Mouse (Mus musculus) intestine, embryonic 15.5 days (tissue): ENCODE measurements at regions not wholly inside any gene's neighbourhood (a gene's known extent, or its start where the extent isn't known, plus 50 kb on each side); places are given as distances from the start of the nearest gene placed in this dataset.

Source experiments
- ATAC-seq: fragments of 200-750 bp; cut with Nextera tagmentation; 2 replicates; pipeline ENCODE4 v1.8.0; 2017; ENCODE audit warnings: moderate TSS enrichment, moderate library complexity
- H3K27ac ChIP-seq: fragments of 300-500 bp; sonication (generic); 2 replicates; pipeline ENCODE4 v1.5.1; 2015; ENCODE audit warnings: mild to moderate bottlenecking, inconsistent platforms
- H3K27me3 ChIP-seq: fragments of 300-500 bp; sonication (generic); replicated peaks from 2 replicates; pipeline ENCODE4 v1.6.1; 2015; ENCODE audit warnings: inconsistent platforms
- H3K36me3 ChIP-seq: fragments of 300-500 bp; sonication (generic); 2 replicates; pipeline ENCODE4 v1.6.1; 2015; ENCODE audit warnings: inconsistent platforms
- H3K4me1 ChIP-seq: fragments of 300-500 bp; sonication (generic); replicated peaks from 2 replicates; pipeline ENCODE4 v1.6.1; 2015; ENCODE audit warnings: inconsistent platforms
- H3K4me2 ChIP-seq: fragments of 300-500 bp; sonication (generic); replicated peaks from 2 replicates; pipeline ENCODE4 v1.6.1; 2015; ENCODE audit warnings: mild to moderate bottlenecking, inconsistent platforms
- H3K4me3 ChIP-seq: fragments of 300-500 bp; sonication (generic); replicated peaks from 2 replicates; pipeline ENCODE4 v1.5.1; 2015; ENCODE audit warnings: inconsistent platforms
- H3K9ac ChIP-seq: fragments of 300-500 bp; sonication (generic); 2 replicates; pipeline ENCODE4 v1.6.1; 2015; ENCODE audit warnings: inconsistent platforms
- H3K9me3 ChIP-seq: fragments of 300-500 bp; sonication (generic); 2 replicates; pipeline ENCODE4 v1.6.1; 2016; ENCODE audit warnings: inconsistent platforms
- WGBS: fragments of 180-500 bp; shearing (Covaris S2); methylation state at CpG from one replicate; pipeline ENCODE4 v1.1.7; 2015; 5-methylcytosine and 5-hydroxymethylcytosine counted together

DNA sequence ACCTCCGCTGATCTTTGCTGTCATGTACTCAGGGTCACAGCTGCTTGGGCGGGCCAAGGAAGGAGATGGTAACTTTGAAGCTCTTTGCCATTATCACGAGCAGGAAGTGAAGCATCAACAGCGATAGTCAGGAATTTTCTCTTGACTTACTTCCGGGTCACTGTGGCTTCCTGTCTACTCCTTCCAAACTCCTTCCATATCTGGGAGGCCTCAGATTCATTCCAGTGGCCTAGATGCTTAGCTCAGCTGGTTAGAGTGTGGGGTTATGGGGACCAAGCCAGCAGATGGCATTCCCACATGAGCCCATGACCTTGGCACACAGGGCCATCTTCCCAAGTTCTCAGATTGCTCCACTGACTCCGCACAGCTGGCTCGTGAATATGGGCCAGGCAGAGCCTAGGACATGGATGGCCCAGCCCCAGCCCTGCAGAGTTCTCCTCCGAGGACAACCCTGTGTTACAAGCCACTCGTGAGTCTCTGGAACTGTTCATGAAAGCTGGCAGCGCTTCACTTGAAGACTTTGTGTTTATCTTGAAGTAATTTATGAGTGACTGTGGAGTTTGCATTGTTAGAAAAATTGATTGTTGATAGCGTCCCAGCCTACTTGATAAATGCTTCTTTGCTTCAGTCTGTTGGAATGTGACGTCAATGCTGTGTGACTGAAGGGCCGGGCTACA is 133.2 kb downstream of the Slc30a10 start:
- no peak overlapping the region for H3K27ac ChIP-seq
- 54% methylated on average over 13 of the region's 13 CpGs for WGBS
- no peak for ATAC-seq

DNA sequence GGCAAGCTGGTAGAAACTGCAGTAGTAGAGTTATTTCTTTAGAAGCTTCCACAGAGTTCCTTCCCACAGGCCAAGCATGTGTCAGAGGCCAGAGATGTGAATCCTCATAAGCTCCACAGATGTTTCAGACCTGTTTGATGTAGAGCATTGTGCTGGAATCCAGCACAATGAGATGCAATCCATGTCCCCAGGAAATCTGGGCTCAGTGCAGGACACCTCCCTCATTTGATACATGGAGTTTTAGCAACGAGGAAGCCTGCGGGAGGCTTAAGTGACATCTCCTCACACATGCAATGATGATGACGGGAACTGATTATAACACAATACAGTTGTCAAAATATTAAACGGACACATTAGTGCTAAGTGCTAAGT is 133.7 kb downstream of the Slc30a10 start:
- 76% methylated on average over 4 of the region's 4 CpGs for WGBS
- H3K4me3 ChIP-seq = no peak overlapping the region
- no peak overlapping the region for H3K4me2 ChIP-seq
- 0 out of 2 replicates have a peak, but pooled peaks cover 2% of the 10 kb centered on the region for H3K4me1 ChIP-seq
- no peak for ATAC-seq
- H3K27ac ChIP-seq = no peak overlapping the region
- H3K9ac ChIP-seq = no peak overlapping the region
- H3K36me3 ChIP-seq = no peaks in the 10 kb centered on the region
- no peaks in the 10 kb centered on the region for H3K9me3 ChIP-seq
- no peaks in the 10 kb centered on the region for H3K27me3 ChIP-seq

More for the DNA sequence above, 133.2 kb downstream of the Slc30a10 start:
- Histone ChIP-seq H3K4me3 (no peak overlapping the region), H3K9me3 (no peaks in the 10 kb centered on the region), H3K27me3 (no peaks in the 10 kb centered on the region), H3K4me2 (no peak overlapping the region), H3K36me3 (no peaks in the 10 kb centered on the region), H3K4me1 (0 out of 2 replicates have a peak, but pooled peaks cover 2% of the 10 kb centered on the region), H3K9ac (no peak overlapping the region)

DNA sequence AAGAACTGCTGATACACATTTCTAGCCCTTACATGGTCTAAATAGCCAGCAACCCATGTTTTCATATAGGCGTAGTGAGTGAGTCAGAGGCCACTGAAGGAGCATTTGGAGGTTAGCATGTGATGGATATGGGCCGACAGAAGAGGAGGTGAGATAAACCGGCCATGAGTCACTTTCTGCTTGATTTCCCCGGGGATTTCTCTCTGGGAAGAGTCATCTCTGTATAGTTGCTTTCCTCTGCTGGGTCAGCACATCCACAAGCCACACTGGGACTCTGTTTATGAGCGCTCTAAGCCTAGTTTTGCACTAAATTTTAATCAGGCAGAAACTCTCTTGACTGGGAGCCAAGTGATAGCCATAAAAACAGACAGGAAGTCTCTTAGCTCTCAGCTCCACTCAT is 142.2 kb downstream of the Slc30a10 start:
- H3K27ac ChIP-seq = no peak overlapping the region
- 77% methylated on average over 5 of the region's 5 CpGs for WGBS
- no peaks in the 10 kb centered on the region for H3K4me1 ChIP-seq
- H3K9ac ChIP-seq = no peak overlapping the region
- no peaks in the 10 kb centered on the region for H3K9me3 ChIP-seq
- ATAC-seq = no peak
- no peak overlapping the region for H3K4me3 ChIP-seq
- no peak overlapping the region for H3K4me2 ChIP-seq
- no peaks in the 10 kb centered on the region for H3K27me3 ChIP-seq
- no peaks in the 10 kb centered on the region for H3K36me3 ChIP-seq

DNA sequence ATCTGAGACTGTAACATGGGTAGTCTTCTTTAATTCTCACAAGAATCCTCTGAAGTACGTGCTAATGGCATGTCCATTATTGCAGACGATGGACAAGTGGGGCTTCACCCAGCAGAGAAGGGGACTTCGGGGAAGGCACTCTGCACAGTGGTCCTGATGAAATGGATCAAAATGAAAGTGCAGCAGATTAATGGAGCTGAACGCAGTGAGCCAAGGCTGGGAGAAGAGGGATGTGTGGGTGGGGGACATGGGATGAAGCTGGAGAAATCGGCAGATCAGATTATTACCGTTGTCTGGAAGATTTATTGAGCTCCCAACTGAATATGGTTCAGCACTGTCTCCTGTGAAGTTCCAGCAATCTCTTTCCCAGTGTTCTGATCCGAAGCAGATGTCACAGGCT is 143.9 kb downstream of the Slc30a10 start:
- Histone ChIP-seq H3K4me3 (no peak overlapping the region), H3K4me1 (no peaks in the 10 kb centered on the region), H3K9ac (no peak overlapping the region), H3K36me3 (no peaks in the 10 kb centered on the region), H3K27ac (no peak overlapping the region), H3K27me3 (no peaks in the 10 kb centered on the region), H3K4me2 (no peak overlapping the region), H3K9me3 (no peaks in the 10 kb centered on the region)
- 80% methylated on average over 7 of the region's 7 CpGs for WGBS
- no peak for ATAC-seq

DNA sequence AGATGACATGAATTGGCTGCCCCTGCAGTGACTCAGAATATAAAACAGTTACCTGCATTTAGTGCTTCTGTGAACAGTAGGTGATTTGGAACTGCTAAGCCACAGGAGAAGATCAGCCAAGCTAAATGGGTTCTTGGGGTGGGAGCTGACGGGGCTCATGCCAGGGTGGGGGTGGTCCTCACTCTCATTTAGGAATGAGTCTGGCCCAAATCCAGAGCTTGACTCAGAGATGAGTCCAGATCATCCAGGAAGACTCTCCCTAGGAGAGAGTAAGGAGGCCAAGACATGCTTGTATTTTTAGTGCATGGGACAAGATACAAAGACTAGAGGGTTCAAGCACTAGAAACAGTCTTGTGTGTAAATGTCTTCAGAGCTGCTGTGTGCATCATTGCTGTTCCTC is 146.5 kb downstream of the Slc30a10 start:
- Histone ChIP-seq H3K27me3 (no peaks in the 10 kb centered on the region), H3K4me2 (no peak overlapping the region), H3K27ac (no peak overlapping the region), H3K4me1 (no peaks in the 10 kb centered on the region), H3K9me3 (no peaks in the 10 kb centered on the region), H3K4me3 (no peak overlapping the region), H3K36me3 (no peaks in the 10 kb centered on the region), H3K9ac (no peak overlapping the region)
- 71% methylated on average over 1 of the region's 1 CpGs for WGBS
- ATAC-seq = no peak

DNA sequence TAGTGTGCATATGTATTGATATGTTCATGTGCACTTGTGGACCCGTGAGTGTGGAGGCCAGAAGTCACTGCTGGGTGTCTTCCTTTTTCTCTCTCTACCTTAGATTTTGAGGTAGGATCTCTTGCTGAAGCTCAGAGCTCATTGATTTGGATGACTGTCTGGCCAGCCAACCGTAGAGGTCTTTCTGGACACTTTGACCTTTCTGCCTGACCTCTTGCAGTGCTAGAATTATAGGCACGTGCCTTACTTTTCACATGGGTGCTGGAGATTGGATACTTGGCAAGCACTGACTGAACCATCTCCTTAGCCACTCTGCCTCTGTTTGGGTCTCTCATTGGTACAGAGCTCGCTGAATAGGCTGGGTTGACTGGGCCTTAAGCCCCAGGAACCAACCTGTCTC is 151.3 kb downstream of the Slc30a10 start:
- no peaks in the 10 kb centered on the region for H3K9me3 ChIP-seq
- H3K36me3 ChIP-seq = no peaks in the 10 kb centered on the region
- H3K27ac ChIP-seq = no peak overlapping the region
- H3K4me3 ChIP-seq = no peak overlapping the region
- WGBS = 89% methylated on average over 4 of the region's 4 CpGs
- no peaks in the 10 kb centered on the region for H3K4me1 ChIP-seq
- H3K9ac ChIP-seq = no peak overlapping the region
- no peaks in the 10 kb centered on the region for H3K27me3 ChIP-seq
- ATAC-seq = no peak
- no peak overlapping the region for H3K4me2 ChIP-seq

GRCm38 (mm10) chr1:185607611-185608010 is 153.0 kb downstream of the Slc30a10 start:
- no peaks in the 10 kb centered on the region for H3K4me1 ChIP-seq
- ATAC-seq = no peak
- H3K36me3 ChIP-seq = no peaks in the 10 kb centered on the region
- no peak overlapping the region for H3K4me2 ChIP-seq
- no peaks in the 10 kb centered on the region for H3K9me3 ChIP-seq
- 86% methylated on average over 5 of the region's 5 CpGs for WGBS
- H3K4me3 ChIP-seq = no peak overlapping the region
- no peak overlapping the region for H3K9ac ChIP-seq
- no peak overlapping the region for H3K27ac ChIP-seq
- no peaks in the 10 kb centered on the region for H3K27me3 ChIP-seq

GRCm38 (mm10) chr1:185608440-185608839 is 153.8 kb downstream of the Slc30a10 start:
- H3K27me3 ChIP-seq = no peaks in the 10 kb centered on the region
- no peak for ATAC-seq
- no peaks in the 10 kb centered on the region for H3K9me3 ChIP-seq
- no peak overlapping the region for H3K4me2 ChIP-seq
- WGBS = 78% methylated on average over 3 of the region's 3 CpGs
- no peaks in the 10 kb centered on the region for H3K4me1 ChIP-seq
- no peak overlapping the region for H3K27ac ChIP-seq
- H3K4me3 ChIP-seq = no peak overlapping the region
- H3K36me3 ChIP-seq = no peaks in the 10 kb centered on the region
- H3K9ac ChIP-seq = no peak overlapping the region

DNA sequence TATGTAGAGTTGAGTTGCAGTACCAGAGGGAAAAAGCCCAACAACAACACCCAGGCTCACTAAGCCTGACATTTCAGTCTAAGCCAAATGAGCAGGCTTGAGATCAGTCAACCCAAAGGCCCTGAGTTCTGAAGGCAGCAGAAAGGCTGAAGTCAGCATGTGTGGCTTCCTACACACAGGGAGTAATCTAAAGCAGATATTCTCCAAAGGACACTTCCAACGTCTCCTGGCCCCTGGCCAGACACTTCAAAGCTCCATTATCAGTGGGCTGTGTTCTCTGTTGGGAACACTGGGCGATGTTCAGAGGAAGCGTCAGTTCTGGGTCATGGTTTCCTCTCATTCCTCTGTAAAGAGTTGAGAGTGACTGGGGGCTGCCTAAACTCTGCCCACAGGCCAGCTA is 155.9 kb downstream of the Slc30a10 start:
- no peak overlapping the region for H3K4me2 ChIP-seq
- H3K36me3 ChIP-seq = no peaks in the 10 kb centered on the region
- no peak overlapping the region for H3K9ac ChIP-seq
- ATAC-seq = no peak
- no peak overlapping the region for H3K4me3 ChIP-seq
- WGBS = 42% methylated on average over 3 of the region's 3 CpGs
- no peaks in the 10 kb centered on the region for H3K4me1 ChIP-seq
- H3K9me3 ChIP-seq = no peaks in the 10 kb centered on the region
- H3K27me3 ChIP-seq = no peaks in the 10 kb centered on the region
- H3K27ac ChIP-seq = no peak overlapping the region

DNA sequence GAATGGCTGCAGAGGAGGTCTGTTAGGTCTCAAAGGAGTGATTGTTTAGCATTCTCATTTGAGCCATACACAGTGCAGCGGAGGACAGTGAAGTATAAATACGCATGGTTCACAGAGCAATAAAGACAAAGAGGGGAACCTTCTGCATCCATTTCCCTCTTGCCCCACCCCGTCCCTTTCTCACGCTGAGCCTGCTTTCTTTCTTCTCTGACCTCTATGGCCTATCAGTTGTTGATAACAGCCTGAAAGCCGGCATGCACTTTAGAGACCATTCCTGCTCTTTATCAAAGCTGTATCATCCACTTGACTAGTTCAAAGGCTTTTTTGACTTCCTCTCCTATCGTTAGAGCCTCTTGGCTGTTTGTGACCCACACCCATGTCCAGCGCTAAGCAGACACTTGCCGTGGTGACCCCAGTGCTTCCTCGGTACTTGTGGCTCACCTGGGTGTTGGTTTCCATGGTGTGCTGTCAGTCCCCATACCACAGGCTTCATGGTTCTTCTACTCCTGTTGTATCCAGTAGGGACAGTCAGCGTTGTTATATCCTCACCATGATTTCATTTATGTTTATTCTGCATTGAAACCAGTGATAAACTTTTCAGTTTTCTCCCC is 161.3 kb downstream of the Slc30a10 start:
- WGBS = 12% methylated on average over 10 of the region's 10 CpGs
- Histone ChIP-seq H3K9ac (no peak overlapping the region), H3K27ac (no peak overlapping the region), H3K4me1 (no peaks in the 10 kb centered on the region), H3K36me3 (no peaks in the 10 kb centered on the region), H3K4me2 (no peak overlapping the region), H3K27me3 (no peaks in the 10 kb centered on the region), H3K4me3 (no peak overlapping the region), H3K9me3 (no peaks in the 10 kb centered on the region)
- ATAC-seq = peak; percentile 84

DNA sequence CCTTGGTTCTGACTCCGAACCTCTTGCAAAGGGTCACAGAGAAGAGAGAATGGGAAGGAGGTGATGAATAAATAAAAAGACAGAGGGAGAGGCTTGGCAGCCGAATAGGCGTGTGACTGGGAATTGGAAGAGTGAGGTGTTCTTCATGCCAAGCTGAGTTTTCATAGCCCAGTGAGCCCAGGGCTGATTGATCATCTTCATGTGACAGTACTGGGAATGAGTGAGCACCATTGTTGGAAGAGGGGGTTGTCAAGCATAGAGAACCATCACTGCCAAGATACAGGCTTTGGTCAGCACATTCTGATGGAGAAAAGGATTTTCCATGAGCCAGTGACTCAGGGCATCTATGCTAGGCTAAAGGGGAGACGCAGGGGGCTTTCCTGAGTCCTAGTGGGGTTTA is 163.0 kb downstream of the Slc30a10 start:
- H3K9ac ChIP-seq = no peak overlapping the region
- H3K27me3 ChIP-seq = no peaks in the 10 kb centered on the region
- H3K4me2 ChIP-seq = no peak overlapping the region
- no peak for ATAC-seq
- no peak overlapping the region for H3K4me3 ChIP-seq
- no peak overlapping the region for H3K27ac ChIP-seq
- no peaks in the 10 kb centered on the region for H3K9me3 ChIP-seq
- H3K36me3 ChIP-seq = no peaks in the 10 kb centered on the region
- 89% methylated on average over 4 of the region's 4 CpGs for WGBS
- H3K4me1 ChIP-seq = no peaks in the 10 kb centered on the region

DNA sequence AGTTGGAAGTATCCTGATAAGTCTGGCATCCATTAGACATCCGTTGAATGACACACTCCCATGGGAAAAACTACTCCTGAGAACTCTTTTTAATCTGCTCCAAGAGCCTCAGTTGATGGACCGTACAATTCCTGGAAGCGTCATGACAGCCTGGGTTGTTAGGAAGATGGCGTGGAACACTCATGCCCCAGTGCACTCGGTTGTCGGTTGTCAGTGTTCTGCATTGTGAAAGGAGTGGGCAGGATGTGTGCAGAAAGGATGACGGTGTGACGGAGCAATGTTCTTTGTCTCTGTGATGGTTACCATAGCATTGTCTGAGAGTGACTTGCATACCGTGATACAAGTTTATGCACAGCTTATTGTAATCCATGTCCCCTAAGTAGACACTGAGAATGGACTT is 164.4 kb downstream of the Slc30a10 start:
- Histone ChIP-seq H3K27ac (no peak overlapping the region), H3K4me1 (no peaks in the 10 kb centered on the region), H3K9me3 (no peaks in the 10 kb centered on the region), H3K27me3 (no peaks in the 10 kb centered on the region), H3K4me3 (no peak overlapping the region), H3K36me3 (no peaks in the 10 kb centered on the region), H3K9ac (no peak overlapping the region), H3K4me2 (no peak overlapping the region)
- no peak for ATAC-seq
- WGBS = 90% methylated on average over 9 of the region's 9 CpGs

DNA sequence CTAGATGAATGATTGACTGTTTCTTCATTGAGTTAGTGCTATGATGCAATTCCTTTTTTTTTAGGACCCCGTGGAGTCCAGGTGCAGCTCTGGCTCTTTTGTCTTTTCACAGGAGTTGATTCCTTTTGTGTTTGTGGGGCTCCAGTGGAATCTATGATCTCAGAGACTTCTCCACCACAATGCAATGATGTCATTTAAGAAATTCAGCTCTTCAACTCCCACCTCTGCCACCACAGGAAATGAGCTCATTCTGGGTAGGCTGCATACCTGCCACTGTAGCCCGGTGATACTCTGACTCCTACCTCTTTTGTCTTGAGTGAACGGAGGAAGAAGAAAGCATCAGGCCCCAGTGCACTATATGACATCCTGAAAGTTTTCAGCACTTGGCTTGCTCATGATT is 173.8 kb downstream of the Slc30a10 start:
- no peak overlapping the region for H3K27ac ChIP-seq
- H3K9ac ChIP-seq = no peak overlapping the region
- no peak for ATAC-seq
- no peaks in the 10 kb centered on the region for H3K4me1 ChIP-seq
- H3K4me3 ChIP-seq = no peak overlapping the region
- WGBS = 67% methylated on average over 3 of the region's 3 CpGs
- no peaks in the 10 kb centered on the region for H3K36me3 ChIP-seq
- no peaks in the 10 kb centered on the region for H3K27me3 ChIP-seq
- H3K4me2 ChIP-seq = no peak overlapping the region
- no peaks in the 10 kb centered on the region for H3K9me3 ChIP-seq
